Mouse (Mus musculus): ENCODE data around the gene Insig1.

DNA sequence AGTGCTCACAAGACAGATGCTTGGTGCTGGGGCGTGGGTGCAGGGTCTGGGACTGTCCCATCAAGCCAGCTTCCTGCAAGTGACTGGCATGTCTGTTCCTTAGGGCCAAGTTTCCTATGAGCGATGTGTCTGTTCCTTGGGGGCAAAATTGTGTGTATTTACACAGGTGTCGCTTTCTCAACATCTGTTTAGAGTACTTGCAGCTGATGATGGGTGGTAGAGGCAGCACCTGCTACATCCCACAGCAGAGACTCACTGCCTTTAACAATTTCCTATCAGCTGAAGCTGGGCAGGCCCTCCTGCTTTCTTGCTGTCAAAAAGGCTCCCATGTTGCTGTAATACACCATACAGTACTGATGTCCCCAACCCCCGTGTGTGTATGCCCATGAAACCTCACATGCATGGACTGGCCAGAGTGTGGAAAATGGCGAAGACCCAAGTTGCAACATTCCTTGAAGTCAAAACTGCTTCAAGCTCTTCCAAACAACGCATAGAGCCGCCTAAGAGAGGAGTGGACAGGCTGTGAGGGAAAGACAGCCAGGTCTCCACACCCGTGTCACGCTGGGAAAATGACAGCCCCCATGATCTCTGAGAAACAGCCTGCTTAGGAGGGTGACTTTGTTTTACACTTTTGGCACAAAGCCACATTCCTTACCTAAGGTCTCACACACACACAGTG, 875 bp upstream of the Insig1 start:
- TF ChIP-seq POLR2A (IDR thresholded peaks at IDR 0.05; ENCODE audit: borderline replicate concordance, extremely low read depth, low read depth, low read length) (no peak), CTCF (IDR thresholded peaks at IDR 0.05; ENCODE audit: insufficient read depth, low read length) (no peak)
